Mouse (Mus musculus) granulocyte monocyte progenitor cell, adult 5-6 weeks (primary cell): Measurements from ENCODE around the gene Evpl. TPM values are rescaled to one million over a fixed set of nuclear protein-coding genes. Genes with fewer than 3 reads are reported as not detected.
"Not testable (repeated sequence)": the region's sequence is repeated elsewhere in the genome, so short reads cannot be mapped to it uniquely, and the experiment has no call there.

ENCODE experiments used
- ATAC-seq: replicated peaks from 2 replicates; pipeline ENCODE4 v1.8.0; 2016; ENCODE audit warnings: mild to moderate bottlenecking, moderate TSS enrichment, inconsistent platforms; ENCODE audit not compliant: poor library complexity, severe bottlenecking
- total RNA-seq, 2 experiments: library from RNA; stranded (forward) in 1 of 2; stranded (reverse) in 1 of 2; fragments of 200-712, 200-1000 nt in 1 of 2; fragments of >200 nt in 1 of 2; fragmentation: Nextera tagmentation in 1 of 2; gene quantifications; 2 replicates each; pipeline ENCODE4 v1.2.3; 2014 to 2017

Evpl gene
- total RNA-seq (2014; fragmentation: Nextera tagmentation) (0.13 and 0.58 TPM in 2 replicates), total RNA-seq (2017) (1.5 and 1.7 TPM in 2 replicates)

DNA sequence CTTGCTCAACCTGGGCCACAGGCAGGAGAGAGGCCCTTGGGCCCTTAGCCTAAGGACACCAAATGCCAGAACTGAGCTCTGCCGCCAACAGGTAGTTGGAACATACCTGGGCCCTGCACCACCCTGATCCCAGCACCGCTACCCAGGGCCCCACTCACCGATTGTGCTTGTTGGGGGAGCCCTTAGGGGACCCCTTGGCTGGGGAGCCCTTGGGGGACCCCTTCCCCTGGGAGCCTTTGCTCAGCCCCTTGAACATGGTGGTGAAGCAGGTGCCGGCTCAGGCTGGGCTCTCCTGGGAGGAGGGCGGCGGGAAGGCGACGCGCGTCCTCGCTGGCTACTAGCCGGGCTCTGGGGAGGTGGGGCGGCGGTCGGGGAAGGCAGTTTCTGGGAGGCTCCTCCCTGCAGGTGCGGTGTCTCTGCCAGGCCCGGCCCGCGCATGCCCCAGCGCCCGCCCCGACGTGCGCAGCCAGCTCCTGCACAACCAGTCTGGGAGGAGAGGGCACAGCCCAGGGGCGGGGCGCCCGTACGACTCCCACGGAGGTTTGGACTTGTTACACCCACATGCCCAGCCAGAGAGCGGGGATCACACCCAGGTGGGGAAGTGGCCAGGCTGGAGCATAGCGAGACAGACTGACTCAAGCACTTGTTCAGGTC is at the start of gene Evpl:
TSS of gene Evpl (minus strand) at position 336 of the 654 bp plus-strand sequence.
- peak; percentile 86 for ATAC-seq

DNA sequence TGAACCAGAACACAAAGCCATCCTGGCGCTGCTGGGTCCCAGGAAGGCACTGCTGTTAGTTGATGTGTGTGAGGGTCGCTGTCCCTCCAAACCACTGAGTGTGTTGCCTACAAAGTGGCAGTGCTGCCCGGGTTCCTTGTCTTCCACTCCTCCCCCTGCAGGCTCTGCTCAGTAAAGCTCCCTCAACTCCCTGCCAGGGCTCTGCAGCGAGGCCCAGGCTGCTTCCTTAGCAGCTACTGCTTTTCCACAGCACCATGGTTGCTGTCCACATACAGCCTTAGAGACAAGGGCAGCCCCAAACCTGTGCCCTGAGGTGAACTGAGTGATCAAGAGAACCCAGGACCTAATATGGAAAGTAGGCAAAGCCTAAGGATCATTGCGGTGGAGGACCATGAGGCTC is 49.5 kb upstream of the Evpl start:
- no peak for ATAC-seq

GRCm38 (mm10) chr11:116285770-116286191 is 47.9 kb upstream of the Evpl start:
- no peak for ATAC-seq

DNA sequence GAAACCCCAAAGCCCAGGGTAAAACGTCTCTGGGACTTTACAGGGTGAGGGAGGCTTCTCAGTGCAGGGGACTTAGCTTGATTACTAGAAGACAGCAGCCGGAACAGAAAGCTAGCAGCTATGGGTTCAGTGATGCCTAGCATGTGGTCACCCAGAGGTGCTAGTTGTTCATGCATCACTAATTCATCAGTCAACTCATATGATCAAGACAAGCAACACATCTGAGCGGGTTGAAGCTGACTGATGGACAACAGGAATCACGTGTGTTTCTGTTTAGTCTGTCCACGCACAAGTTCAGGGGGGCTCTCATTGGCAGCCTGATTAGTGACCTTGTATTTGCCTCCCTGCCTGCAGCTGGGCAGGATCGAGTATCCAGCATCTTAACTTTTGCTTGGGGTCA is 46.1 kb upstream of the Evpl start:
- ATAC-seq: no peak

GRCm38 (mm10) chr11:116282912-116283521 is 45.1 kb upstream of the Evpl start:
- ATAC-seq: 0 out of 2 replicates have a peak, but pooled peaks have one; percentile 11

GRCm38 (mm10) chr11:116282089-116282488 is 44.2 kb upstream of the Evpl start:
- peak; percentile 48 for ATAC-seq

GRCm38 (mm10) chr11:116281671-116282070 is 43.8 kb upstream of the Evpl start:
- 0 out of 2 replicates have a peak, but pooled peaks have one; percentile 15 for ATAC-seq

GRCm38 (mm10) chr11:116280751-116281663 is 43.1 kb upstream of the Evpl start, which contains the start of gene Galr2:
Galr2 (plus strand) TSS chr11:116280939.
- peak; percentile 29 for ATAC-seq

- ATAC-seq: not testable (repeated sequence)
These were observed 39.3 kb upstream of the Evpl start for GRCm38 (mm10) chr11:116277184-116277583.

DNA sequence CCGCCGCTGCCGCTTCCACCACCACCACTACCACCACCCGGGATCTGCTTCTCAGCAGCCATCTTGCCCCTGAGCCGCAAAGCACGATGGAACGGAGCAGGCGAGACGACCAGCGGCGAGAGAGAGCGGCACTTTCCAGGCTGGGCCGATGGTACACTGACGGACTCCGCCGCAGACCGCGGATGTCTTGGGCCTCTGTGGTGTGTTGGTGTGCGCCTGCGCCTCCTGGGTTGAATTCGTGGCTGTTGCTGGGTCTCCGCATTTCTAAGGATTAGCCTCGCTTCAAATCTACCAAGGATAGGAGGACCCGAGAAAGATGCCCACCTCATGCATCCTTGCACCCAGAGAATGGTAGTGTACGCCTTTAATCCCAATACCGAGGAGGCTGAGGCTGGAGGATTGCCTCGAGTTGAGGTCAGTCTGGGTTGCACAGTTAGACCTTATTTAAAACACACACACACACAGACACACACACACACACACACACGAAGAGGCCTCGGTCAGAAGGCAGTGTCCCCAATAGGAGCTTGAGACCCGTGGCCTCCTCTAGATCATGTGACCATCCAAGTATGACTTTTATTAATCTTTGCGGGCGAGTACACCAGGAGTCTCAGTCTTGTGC is 36.3 kb upstream of the Evpl start, which contains the start of gene Srp68:
TSS of gene Srp68 (minus strand) at position 173 of the 622 bp plus-strand sequence.
- ATAC-seq: peak; percentile 98

DNA sequence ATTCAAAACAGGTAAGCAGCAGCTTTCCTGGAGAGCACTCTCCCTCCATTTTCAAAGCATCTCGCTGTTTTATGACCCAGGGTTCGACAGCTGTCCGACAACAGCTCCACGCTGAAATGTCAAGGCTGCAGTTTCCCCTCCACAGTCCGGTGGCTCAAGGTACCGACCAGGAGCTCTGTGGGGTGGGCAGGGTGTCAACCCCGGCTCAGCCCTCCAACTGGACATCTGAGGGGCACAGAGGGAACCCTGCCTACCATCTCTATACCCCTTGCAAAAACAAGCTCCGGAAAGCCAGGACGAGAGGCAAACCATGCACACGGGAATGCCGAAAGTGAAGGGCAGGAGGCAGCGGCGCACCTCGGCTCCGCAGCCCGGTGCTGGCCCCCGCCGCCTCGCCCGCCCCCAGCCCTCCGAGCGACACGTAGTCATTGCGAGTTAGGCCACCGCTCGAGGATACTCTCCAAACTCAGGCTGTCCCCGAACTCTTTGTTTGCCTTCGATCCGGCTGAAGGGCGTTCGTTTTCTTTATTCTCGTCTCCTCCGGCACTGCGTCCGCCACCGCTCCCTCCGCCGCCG is 35.7 kb upstream of the Evpl start:
- ATAC-seq: peak; percentile 36; the same call in 1 of the 2 replicates

- no peak for ATAC-seq
These were observed 35.0 kb upstream of the Evpl start for GRCm38 (mm10) chr11:116272589-116273468.

DNA sequence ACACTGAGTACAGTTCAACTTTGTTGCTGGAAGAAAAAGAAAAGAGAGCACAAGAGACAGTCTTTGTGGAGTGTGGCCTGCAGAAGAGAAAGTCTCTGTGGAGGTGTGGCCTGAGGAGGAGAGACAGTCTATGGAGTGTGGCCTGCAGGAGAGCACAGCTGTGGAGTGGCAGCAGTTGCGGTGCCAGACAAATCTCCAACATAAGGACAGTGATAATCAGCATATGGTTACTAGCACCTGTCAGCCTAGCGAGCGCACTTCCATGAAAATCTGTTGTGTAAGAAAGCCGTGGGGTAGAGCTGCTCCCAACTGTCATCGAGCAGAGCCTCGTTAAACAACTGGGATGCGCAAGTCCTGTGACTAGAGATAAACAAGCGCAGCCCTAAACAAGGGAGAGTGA is 31.7 kb upstream of the Evpl start:
- no peak for ATAC-seq

DNA sequence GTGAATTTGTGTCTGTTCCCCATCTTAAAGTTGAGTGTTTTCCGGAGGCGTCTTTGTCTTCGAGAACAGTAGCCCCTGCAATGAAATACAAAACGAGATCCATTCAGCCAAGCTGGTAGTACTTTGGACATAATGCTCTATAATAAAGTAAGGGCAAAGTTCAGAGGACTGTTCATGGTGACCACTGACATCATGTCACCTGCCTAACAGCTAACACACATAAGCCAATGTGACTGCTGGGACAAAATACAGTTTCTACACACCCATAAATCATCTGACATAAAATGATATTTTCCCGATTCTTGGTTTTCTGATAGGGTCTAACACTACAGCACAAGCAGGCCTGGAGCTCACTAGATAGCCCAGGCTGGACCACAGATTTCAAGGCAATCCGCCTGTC is 30.4 kb upstream of the Evpl start:
- ATAC-seq: no peak

DNA sequence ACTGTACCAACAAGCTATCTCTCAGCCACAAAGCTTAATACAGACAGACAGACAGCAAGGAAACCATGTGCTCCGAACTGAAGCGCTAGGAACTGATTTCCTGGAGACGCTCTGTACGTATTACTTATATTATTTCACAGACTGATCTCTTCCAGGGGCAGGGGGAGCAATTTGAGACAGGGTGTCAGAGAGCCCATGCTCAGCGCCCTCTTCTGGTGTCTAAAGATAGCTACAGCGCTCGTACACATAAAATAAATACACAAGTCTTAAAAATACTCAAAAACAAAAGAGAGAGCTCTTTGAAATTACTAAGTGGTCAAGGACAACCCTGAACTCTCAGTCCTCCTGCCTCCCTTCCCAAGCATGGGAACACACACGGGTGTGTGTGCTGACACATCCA is 29.8 kb upstream of the Evpl start:
- ATAC-seq: no peak

DNA sequence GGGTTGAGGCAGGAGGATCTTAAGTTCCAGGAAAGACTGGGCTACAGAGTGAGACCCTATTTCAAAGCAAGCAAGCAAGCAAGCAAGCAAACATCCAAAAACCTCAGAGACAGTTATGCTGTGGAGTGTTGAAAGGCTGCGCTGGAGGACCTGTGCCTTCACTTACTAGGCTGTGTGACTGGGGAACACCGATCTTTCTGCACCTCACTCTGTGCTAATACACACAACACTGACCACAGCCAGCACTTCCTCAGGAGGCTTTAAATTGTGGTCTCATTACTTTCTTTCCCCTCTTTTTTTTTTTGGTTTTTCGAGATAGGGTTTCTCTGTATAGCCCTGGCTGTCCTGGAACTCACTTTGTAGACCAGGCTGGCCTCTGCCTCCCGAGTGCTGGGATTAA is 28.0 kb upstream of the Evpl start:
- ATAC-seq: peak; percentile 84

DNA sequence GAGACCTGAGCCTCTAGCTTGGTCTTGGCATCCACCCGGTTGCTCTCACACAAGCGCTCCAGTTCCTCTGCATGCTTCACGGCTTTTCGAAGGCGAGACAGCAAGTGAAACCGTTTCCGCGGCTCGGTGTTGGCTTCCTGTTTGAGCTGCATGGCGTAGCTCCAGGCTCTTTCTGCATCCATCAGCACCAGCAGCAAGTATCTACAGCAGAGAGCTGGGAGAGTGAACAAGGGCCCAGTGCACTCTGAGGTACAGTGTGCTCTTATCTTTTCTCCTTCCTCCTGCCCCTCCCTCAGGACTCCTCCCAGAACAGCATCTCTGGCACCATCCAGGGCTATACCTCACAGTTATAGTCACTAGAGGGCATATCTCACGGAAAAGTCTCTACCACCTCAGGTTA is 27.5 kb upstream of the Evpl start:
- peak; percentile 56 for ATAC-seq

DNA sequence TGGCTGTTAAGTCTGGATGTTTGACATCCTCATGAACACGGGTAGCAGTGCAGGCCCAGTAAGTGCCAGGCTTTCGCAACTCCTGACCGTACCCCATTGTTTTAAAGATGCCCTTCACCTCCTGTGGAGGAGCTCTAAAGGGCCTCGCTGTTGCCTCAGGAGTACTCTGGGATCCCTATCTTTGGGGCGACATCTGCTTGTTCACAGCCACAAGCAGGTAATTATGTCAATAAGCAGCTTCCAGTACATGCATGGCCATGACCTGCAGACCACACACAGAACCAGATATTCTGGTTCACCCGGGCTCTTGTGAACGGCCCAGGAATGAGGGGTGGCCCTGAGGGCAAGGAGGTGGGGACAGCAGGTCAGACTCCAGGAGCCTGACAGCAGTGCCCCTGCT is 22.4 kb upstream of the Evpl start:
- ATAC-seq: peak; percentile 42

GRCm38 (mm10) chr11:116259461-116259860 is 21.6 kb upstream of the Evpl start:
- ATAC-seq: peak; percentile 15
